In the genomic region with DNA sequence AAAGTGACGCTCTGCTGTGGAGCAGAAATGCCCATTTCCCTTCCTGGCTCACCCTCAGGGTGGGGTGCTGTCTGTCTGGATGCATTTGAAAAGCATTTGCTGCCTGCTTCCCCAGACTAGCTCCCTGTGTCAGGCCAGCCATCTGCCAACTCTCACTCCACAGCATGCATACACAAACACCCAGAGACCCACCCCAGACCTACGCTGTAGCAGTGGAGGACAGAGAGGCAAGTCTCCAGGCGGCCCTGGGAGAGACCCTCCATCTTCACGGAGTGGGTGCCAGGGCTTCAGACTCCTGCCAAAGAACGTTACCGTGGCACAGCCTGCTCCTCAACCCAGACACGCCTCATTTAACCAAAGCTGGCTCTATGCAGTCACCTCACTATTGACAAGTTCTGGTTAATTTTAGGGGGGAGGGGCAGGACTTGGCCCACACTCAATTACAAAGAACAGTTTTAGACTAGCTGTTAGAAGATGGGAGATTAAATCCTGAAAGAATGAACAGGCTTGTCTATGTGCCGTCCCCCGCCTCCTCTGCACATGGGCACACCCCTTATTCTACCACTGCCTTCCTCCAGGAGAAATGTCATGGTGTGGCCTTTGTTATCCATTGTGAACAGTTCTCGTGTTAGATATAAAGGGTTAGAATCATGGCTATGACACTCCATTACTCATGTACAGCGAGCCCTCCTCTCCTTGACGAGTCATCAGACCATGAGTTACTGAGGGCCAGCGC, we compare ENCODE assay signal across 10 mouse cellular contexts. TPM values are rescaled to one million over a fixed set of nuclear protein-coding genes. Genes with fewer than 3 reads are reported as not detected.
DNase-seq lines count a peak whose midpoint lies in the region; ATAC-seq and TF ChIP-seq lines count a peak whose summit lies in the region.
"Had no signal": no experiment of that assay in that cellular context is flagged by ENCODE, and none has a peak within 500 bp of the region (broad histone marks: within the 10 kb centered on the region; RNA-seq: fewer than 3 reads in every experiment).

No protein-coding gene starts in this region.

- 0 out of 2 replicates have a peak, but pooled peaks have one; percentile 12 for ATAC-seq in intestine, embryonic 14.5 days (replicated peaks; ENCODE audit: low FRiP score, low TSS enrichment, low read depth)
- ATAC-seq in intestine, postnatal 0 days: no peak
- ATAC-seq in forebrain, embryonic 16.5 days: peak; percentile 98
- ATAC-seq in liver, embryonic 12.5 days: no peak

- no peak overlapping the region for H3K4me3 ChIP-seq in intestine, embryonic 14.5 days (ENCODE audit: low read depth, low read length)
- no peak overlapping the region for H3K4me3 ChIP-seq in intestine, postnatal 0 days (ENCODE audit: low read depth, low read length)
- H3K4me3 ChIP-seq in forebrain, embryonic 16.5 days (replicated peaks; ENCODE audit: low read length): no peak overlapping the region
- no peak overlapping the region for H3K4me3 ChIP-seq in layer of hippocampus, adult 2 months
- no peak overlapping the region for H3K4me3 ChIP-seq in liver, embryonic 12.5 days

- 54% methylated on average over 13 of the region's 13 CpGs for WGBS in intestine, embryonic 14.5 days
- WGBS in intestine, postnatal 0 days: 54% methylated on average over 13 of the region's 13 CpGs
- 26% methylated on average over 13 of the region's 13 CpGs for WGBS in forebrain, embryonic 16.5 days
- 66% methylated on average over 13 of the region's 13 CpGs for WGBS in liver, embryonic 12.5 days (ENCODE audit: insufficient replicate concordance)

- H3K9ac ChIP-seq in intestine, embryonic 14.5 days (ENCODE audit: low read length): no peak overlapping the region
- H3K9ac ChIP-seq in intestine, postnatal 0 days (ENCODE audit: low read depth, low read length): no peak overlapping the region
- H3K9ac ChIP-seq in forebrain, embryonic 16.5 days (replicated peaks; ENCODE audit: low read depth, low read length): no peak overlapping the region; the same call in 1 of the 2 replicates
- H3K9ac ChIP-seq in liver, embryonic 12.5 days: no peak overlapping the region
- H3K9ac ChIP-seq: liver, embryonic 14.5 days had no signal

- H3K27ac ChIP-seq in intestine, embryonic 14.5 days (ENCODE audit: low read depth): peak overlapping the region; percentile 40; the same call in 1 of the 2 replicates
- H3K27ac ChIP-seq in intestine, postnatal 0 days (ENCODE audit: low read depth, low read length): no peak overlapping the region
- peak overlapping the region; percentile 82 for H3K27ac ChIP-seq in forebrain, embryonic 16.5 days (ENCODE audit: low read length)
- H3K27ac ChIP-seq in layer of hippocampus, adult 2 months: peak overlapping the region; percentile 46
- no peak overlapping the region for H3K27ac ChIP-seq in liver, embryonic 12.5 days
- H3K27ac ChIP-seq: liver, embryonic 14.5 days had no signal

- H3K4me2 ChIP-seq in intestine, embryonic 14.5 days (ENCODE audit: low read length): peak overlapping the region; percentile 1; the same call in 1 of the 2 replicates
- no peak overlapping the region for H3K4me2 ChIP-seq in intestine, postnatal 0 days (replicated peaks; ENCODE audit: low read depth)
- H3K4me2 ChIP-seq in forebrain, embryonic 16.5 days (ENCODE audit: low read length): peak overlapping the region; percentile 6; the same call in 1 of the 2 replicates
- H3K4me2 ChIP-seq in liver, embryonic 12.5 days: no peak overlapping the region

- H3K36me3 ChIP-seq in intestine, embryonic 14.5 days (ENCODE audit: control insufficient read depth, insufficient read depth, low read length): no peaks in the 10 kb centered on the region
- H3K36me3 ChIP-seq in intestine, postnatal 0 days (ENCODE audit: control insufficient read depth, insufficient read depth): no peaks in the 10 kb centered on the region
- H3K36me3 ChIP-seq in forebrain, embryonic 16.5 days (ENCODE audit: control insufficient read depth, insufficient read depth): no peaks in the 10 kb centered on the region
- H3K36me3 ChIP-seq in liver, embryonic 12.5 days: no peaks in the 10 kb centered on the region
- H3K36me3 ChIP-seq: G1E had no signal

- peak; percentile 56 for DNase-seq in intestine, embryonic 14.5 days (ENCODE audit: low spot score)
- peak; percentile 10 for DNase-seq in ES-CJ7 (ENCODE audit: low read depth, low spot score)
- DNase-seq in layer of hippocampus, adult 2 months (ENCODE audit: low spot score in 2 of 2): peak; percentile 19 to 21
- DNase-seq in thymus, postnatal 14 days: no peak
- DNase-seq in ovary, adult 18-20 months (ENCODE audit: low spot score): no peak

- no peaks in the 10 kb centered on the region for H3K9me3 ChIP-seq in intestine, embryonic 14.5 days (ENCODE audit: control insufficient read depth, low read length)
- H3K9me3 ChIP-seq in intestine, postnatal 0 days (ENCODE audit: control insufficient read depth): no peaks in the 10 kb centered on the region
- no peaks in the 10 kb centered on the region for H3K9me3 ChIP-seq in forebrain, embryonic 16.5 days (ENCODE audit: control insufficient read depth, low read length)
- no peaks in the 10 kb centered on the region for H3K9me3 ChIP-seq in liver, embryonic 12.5 days (replicated peaks)
- H3K9me3 ChIP-seq: G1E had no signal

- no peak for TF ChIP-seq CTCF in intestine, postnatal 0 days (IDR thresholded peaks at IDR 0.05; ENCODE audit: low read depth)
- TF ChIP-seq CTCF in layer of hippocampus, adult 2 months (conservative IDR thresholded peaks at IDR 0.05): no peak

- no peaks in the 10 kb centered on the region for H3K27me3 ChIP-seq in intestine, embryonic 14.5 days (replicated peaks; ENCODE audit: control insufficient read depth, insufficient read depth, low read length)
- no peaks in the 10 kb centered on the region for H3K27me3 ChIP-seq in intestine, postnatal 0 days (replicated peaks; ENCODE audit: control insufficient read depth, insufficient read depth, low read length)
- no peaks in the 10 kb centered on the region for H3K27me3 ChIP-seq in forebrain, embryonic 16.5 days (replicated peaks; ENCODE audit: control insufficient read depth, insufficient read depth, low read length)
- no peaks in the 10 kb centered on the region; the same call in 1 of the 2 replicates for H3K27me3 ChIP-seq in liver, embryonic 12.5 days (replicated peaks)

- 0 out of 2 replicates have a peak, but pooled peaks cover 5% of the 10 kb centered on the region for H3K4me1 ChIP-seq in intestine, embryonic 14.5 days (replicated peaks; ENCODE audit: control insufficient read depth, insufficient read depth, low read length)
- no peaks in the 10 kb centered on the region for H3K4me1 ChIP-seq in intestine, postnatal 0 days (replicated peaks; ENCODE audit: control insufficient read depth, insufficient read depth, low read length)
- H3K4me1 ChIP-seq in forebrain, embryonic 16.5 days (replicated peaks; ENCODE audit: control insufficient read depth, insufficient read depth, low read length): peaks cover 17% of the 10 kb centered on the region
- no peaks in the 10 kb centered on the region for H3K4me1 ChIP-seq in liver, embryonic 12.5 days

RNA-seq across cellular contexts. Expression of a gene that starts 47.4 kb away (rescaled TPM):
- polyA plus RNA-seq in intestine, embryonic 14.5 days (2014; fragmentation: Nextera tagmentation; extraction: Ambion mirVana): 0.55 and 0.58 TPM in 2 replicates
- polyA plus RNA-seq in intestine, postnatal 0 days (2015; fragmentation: Nextera tagmentation; extraction: Ambion mirVana): 1.1 and 1.4 TPM in 2 replicates
- polyA plus RNA-seq in forebrain, embryonic 16.5 days (2015; fragmentation: Nextera tagmentation; extraction: Ambion mirVana): 0.12 and 0.66 TPM in 2 replicates
- 1 to 10 TPM; 2.2 to 2.5 TPM for total RNA-seq in layer of hippocampus, adult 2 months (2021)
- polyA plus RNA-seq in liver, embryonic 12.5 days (2016; fragmentation: Nextera tagmentation; extraction: Ambion mirVana): 0.25 and 0.26 TPM in 2 replicates
- polyA plus RNA-seq: G1E had no signal

RNA-seq across cellular contexts. Expression of a gene that starts 47.5 kb away (rescaled TPM):
- polyA plus RNA-seq in intestine, embryonic 14.5 days (2014; fragmentation: Nextera tagmentation; extraction: Ambion mirVana): 0.89 and 1.0 TPM in 2 replicates
- polyA plus RNA-seq in intestine, postnatal 0 days (2015; fragmentation: Nextera tagmentation; extraction: Ambion mirVana): 0.41 and 0.65 TPM in 2 replicates
- 1.3 and 2.2 TPM in 2 replicates for polyA plus RNA-seq in forebrain, embryonic 16.5 days (2015; fragmentation: Nextera tagmentation; extraction: Ambion mirVana)
- 1 to 10 TPM; 1.1 to 1.2 TPM for total RNA-seq in layer of hippocampus, adult 2 months (2021)
- 0.39 and 0.57 TPM in 2 replicates for polyA plus RNA-seq in liver, embryonic 12.5 days (2016; fragmentation: Nextera tagmentation; extraction: Ambion mirVana)
- polyA plus RNA-seq: G1E had no signal

Comparison
In these comparisons a context has a peak if more than half of its experiments do, and no peak if none do; other contexts are left out.
1. ATAC-seq: peak in intestine, embryonic 14.5 days (single experiment) and forebrain, embryonic 16.5 days (single experiment); none in intestine, postnatal 0 days (single experiment) and liver, embryonic 12.5 days (single experiment).
2. H3K27ac ChIP-seq: peak in intestine, embryonic 14.5 days (single experiment), forebrain, embryonic 16.5 days (single experiment) and layer of hippocampus, adult 2 months (single experiment); none in intestine, postnatal 0 days (single experiment) and liver, embryonic 12.5 days (single experiment).
3. H3K4me2 ChIP-seq: peak in intestine, embryonic 14.5 days (single experiment) and forebrain, embryonic 16.5 days (single experiment); none in intestine, postnatal 0 days (single experiment) and liver, embryonic 12.5 days (single experiment).
4. DNase-seq: peak in intestine, embryonic 14.5 days (single experiment), ES-CJ7 (single experiment) and layer of hippocampus, adult 2 months (2 of 2); none in thymus, postnatal 14 days (single experiment) and ovary, adult 18-20 months (single experiment).